Mouse (Mus musculus): ENCODE data around the gene Lefty1. TPM values are rescaled to one million over a fixed set of nuclear protein-coding genes. Genes with fewer than 3 reads are reported as not detected.
"Not testable (repeated sequence)": the region's sequence is repeated elsewhere in the genome, so short reads cannot be mapped to it uniquely, and the experiment has no call there.

Gene Lefty1
- total RNA-seq (2014; rRNA removed) (1.8 and 1.9 TPM in 2 replicates), polyA plus RNA-seq (2012; rRNA removed) (1.4 TPM in 2 replicates)

DNA sequence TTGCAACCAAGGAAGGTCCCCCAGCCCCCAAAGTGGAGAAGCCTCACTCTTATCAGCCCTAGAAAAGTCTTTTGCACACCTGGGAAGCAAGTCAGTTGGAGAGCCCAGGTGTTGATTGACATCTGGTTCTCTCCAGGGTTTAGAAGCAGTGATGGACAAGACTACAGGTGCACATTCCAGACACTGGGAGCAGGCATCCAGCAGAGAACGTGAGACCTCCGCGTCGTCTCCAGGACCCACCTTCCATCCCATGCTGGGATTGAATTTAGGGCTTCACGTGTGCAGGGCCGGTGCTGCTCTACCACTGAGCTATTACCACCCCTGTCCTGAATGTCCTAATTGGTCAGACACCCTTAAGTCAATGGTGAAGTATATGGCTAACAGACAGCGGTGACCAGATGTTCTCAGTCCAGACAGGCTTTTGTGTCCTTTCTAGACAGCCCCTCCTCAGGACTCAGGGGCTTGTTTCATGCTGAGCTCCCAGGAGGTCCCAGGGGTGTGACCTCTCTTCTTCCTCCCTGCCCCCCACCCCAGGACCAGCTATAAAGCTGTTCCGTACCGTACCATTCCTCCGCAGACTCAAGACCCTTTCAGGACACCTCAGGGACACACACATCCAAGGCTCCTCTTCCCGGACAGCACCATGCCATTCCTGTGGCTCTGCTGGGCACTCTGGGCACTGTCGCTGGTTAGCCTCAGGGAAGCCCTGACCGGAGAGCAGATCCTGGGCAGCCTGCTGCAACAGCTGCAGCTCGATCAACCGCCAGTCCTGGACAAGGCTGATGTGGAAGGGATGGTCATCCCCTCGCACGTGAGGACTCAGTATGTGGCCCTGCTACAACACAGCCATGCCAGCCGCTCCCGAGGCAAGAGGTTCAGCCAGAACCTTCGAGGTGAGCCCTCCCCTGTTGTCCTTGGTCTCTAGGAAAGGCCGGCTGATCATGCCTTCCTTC lies at the start of gene Lefty1:
Lefty1 (plus strand) TSS at position 556 of the 953 bp plus-strand sequence.
- 49% methylated on average over 21 of the region's 21 CpGs for WGBS
- H3K4me1 ChIP-seq (ENCODE audit: control insufficient read depth, insufficient read depth, low read length) = no peaks in the 10 kb centered on the region
- H3K79me2 ChIP-seq (ENCODE audit: control insufficient read depth, insufficient read depth, low read length) = no peaks in the 10 kb centered on the region
- H3K36me3 ChIP-seq (ENCODE audit: control insufficient read depth, insufficient read depth, low read length) = no peaks in the 10 kb centered on the region
- H3K27me3 ChIP-seq (ENCODE audit: control insufficient read depth, insufficient read depth, low read length) = no peaks in the 10 kb centered on the region
- H3K9ac ChIP-seq (ENCODE audit: low read depth, low read length) = no peak within 1 kb of the TSS
- TF ChIP-seq CTCF (IDR thresholded peaks at IDR 0.05; ENCODE audit: low read depth, low read length) = no peak
- no peak for DNase-seq (ENCODE audit: extremely low read depth, low read depth, low spot score)
- no peak within 1 kb of the TSS for H3K27ac ChIP-seq (replicated peaks; ENCODE audit: insufficient read depth, low read depth, low read length)
- no peak within 1 kb of the TSS for H3K4me3 ChIP-seq (ENCODE audit: insufficient read depth, low read depth, low read length)

DNA sequence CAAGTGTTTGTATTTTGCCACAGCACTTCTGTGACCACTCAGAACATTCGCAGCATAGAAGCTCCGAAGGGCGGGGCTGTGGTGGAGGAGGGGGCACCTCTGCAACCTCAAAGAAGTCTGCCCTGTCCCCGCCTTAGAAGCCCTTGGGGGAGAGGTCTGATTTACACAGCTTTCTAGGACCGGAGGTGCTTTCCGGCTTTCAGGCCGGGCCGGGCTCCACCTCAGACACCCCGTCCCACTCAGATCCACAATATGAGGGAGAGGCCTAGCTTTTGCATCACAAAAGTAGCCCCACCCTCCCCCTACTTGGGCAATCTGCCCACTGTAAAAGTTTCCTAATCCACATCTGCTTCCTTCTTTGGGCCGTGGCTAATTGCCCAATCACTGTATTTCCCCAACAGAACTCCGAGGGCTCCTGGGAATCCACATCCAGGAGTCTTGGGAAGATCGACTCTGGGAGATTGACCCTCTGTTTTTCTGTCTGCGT lies 46.2 kb upstream of the Lefty1 start:
- Histone ChIP-seq H3K27me3 (ENCODE audit: control insufficient read depth, insufficient read depth, low read length) (no peaks in the 10 kb centered on the region; the same call in 1 of the 2 replicates), H3K4me3 (ENCODE audit: insufficient read depth, low read depth, low read length) (no peak overlapping the region), H3K27ac (replicated peaks; ENCODE audit: insufficient read depth, low read depth, low read length) (no peak overlapping the region), H3K79me2 (ENCODE audit: control insufficient read depth, insufficient read depth, low read length) (no peaks in the 10 kb centered on the region), H3K36me3 (ENCODE audit: control insufficient read depth, insufficient read depth, low read length) (no peaks in the 10 kb centered on the region), H3K9ac (ENCODE audit: low read depth, low read length) (no peak overlapping the region), H3K4me1 (ENCODE audit: control insufficient read depth, insufficient read depth, low read length) (0 out of 2 replicates have a peak, but pooled peaks cover 2% of the 10 kb centered on the region)
- WGBS = 12% methylated on average over 13 of the region's 13 CpGs
- no peak for TF ChIP-seq POLR2A (IDR thresholded peaks at IDR 0.05; ENCODE audit: extremely low read depth, insufficient read depth, low read length)
- TF ChIP-seq CTCF (IDR thresholded peaks at IDR 0.05; ENCODE audit: low read depth, low read length) = no peak
- peak; percentile 18 for DNase-seq (ENCODE audit: extremely low read depth, low read depth, low spot score)

DNA sequence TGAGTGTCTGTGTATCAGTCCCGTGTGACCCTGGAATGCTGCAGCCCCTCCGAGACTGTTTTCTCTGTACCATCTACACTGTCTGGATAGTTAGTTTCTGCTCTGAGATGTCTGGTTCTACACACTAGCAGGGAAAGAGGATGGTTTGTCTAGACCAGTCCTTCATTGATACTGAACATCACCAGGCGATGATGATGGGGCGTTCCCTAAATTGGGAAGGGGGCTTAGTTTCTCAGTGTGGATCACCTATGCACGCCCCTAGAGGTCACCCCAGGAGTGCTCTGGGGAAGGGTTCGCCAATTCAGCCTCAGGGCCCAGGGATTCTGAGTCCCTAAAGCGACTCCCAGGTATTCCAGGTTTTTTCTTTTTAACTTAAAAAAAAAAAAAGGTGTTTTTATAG lies 45.6 kb upstream of the Lefty1 start:
- H3K79me2 ChIP-seq (ENCODE audit: control insufficient read depth, insufficient read depth, low read length) = no peaks in the 10 kb centered on the region
- peaks cover 1% of the 10 kb centered on the region for H3K27me3 ChIP-seq (ENCODE audit: control insufficient read depth, insufficient read depth, low read length)
- no peaks in the 10 kb centered on the region for H3K36me3 ChIP-seq (ENCODE audit: control insufficient read depth, insufficient read depth, low read length)
- no peak for DNase-seq (ENCODE audit: extremely low read depth, low read depth, low spot score)
- H3K4me1 ChIP-seq (ENCODE audit: control insufficient read depth, insufficient read depth, low read length) = 0 out of 2 replicates have a peak, but pooled peaks cover 2% of the 10 kb centered on the region
- H3K27ac ChIP-seq (replicated peaks; ENCODE audit: insufficient read depth, low read depth, low read length) = no peak overlapping the region
- no peak overlapping the region for H3K9ac ChIP-seq (ENCODE audit: low read depth, low read length)
- whole genome bisulfite sequencing = 64% methylated on average over 7 of the region's 7 CpGs
- TF ChIP-seq CTCF (IDR thresholded peaks at IDR 0.05; ENCODE audit: low read depth, low read length) = no peak
- TF ChIP-seq POLR2A (IDR thresholded peaks at IDR 0.05; ENCODE audit: extremely low read depth, insufficient read depth, low read length) = no peak
- H3K4me3 ChIP-seq (ENCODE audit: insufficient read depth, low read depth, low read length) = no peak overlapping the region

DNA sequence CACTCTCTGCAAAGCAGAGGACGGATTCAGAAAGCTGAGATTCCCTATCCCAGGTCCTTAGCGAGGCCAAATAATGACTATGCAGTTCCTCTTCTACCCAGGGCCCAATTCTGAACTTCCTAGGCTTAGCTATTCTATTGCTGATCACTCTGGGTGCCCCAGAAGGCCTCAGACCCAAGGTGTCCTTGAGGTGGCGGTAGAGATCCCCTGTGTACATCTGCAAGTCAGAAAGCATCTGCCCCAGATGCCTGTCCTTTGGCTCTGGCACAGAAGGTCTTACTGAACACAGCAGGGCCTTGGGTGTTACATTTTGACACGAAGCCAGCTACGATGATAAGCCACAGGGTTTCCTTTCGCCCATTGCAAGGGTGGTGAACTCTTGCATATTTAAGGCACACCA lies 45.0 kb upstream of the Lefty1 start:
- 69% methylated on average over 6 of the region's 6 CpGs for WGBS
- peaks cover 8% of the 10 kb centered on the region for H3K27me3 ChIP-seq (ENCODE audit: control insufficient read depth, insufficient read depth, low read length)
- no peak overlapping the region for H3K9ac ChIP-seq (ENCODE audit: low read depth, low read length)
- H3K4me3 ChIP-seq (ENCODE audit: insufficient read depth, low read depth, low read length) = no peak overlapping the region
- no peaks in the 10 kb centered on the region for H3K36me3 ChIP-seq (ENCODE audit: control insufficient read depth, insufficient read depth, low read length)
- no peaks in the 10 kb centered on the region for H3K79me2 ChIP-seq (ENCODE audit: control insufficient read depth, insufficient read depth, low read length)
- DNase-seq (ENCODE audit: extremely low read depth, low read depth, low spot score) = no peak
- 0 out of 2 replicates have a peak, but pooled peaks cover 2% of the 10 kb centered on the region for H3K4me1 ChIP-seq (ENCODE audit: control insufficient read depth, insufficient read depth, low read length)
- TF ChIP-seq POLR2A (IDR thresholded peaks at IDR 0.05; ENCODE audit: extremely low read depth, insufficient read depth, low read length) (no peak), CTCF (IDR thresholded peaks at IDR 0.05; ENCODE audit: low read depth, low read length) (0 out of 2 replicates have a peak, but pooled peaks have one; percentile 8)
- no peak overlapping the region for H3K27ac ChIP-seq (replicated peaks; ENCODE audit: insufficient read depth, low read depth, low read length)

DNA sequence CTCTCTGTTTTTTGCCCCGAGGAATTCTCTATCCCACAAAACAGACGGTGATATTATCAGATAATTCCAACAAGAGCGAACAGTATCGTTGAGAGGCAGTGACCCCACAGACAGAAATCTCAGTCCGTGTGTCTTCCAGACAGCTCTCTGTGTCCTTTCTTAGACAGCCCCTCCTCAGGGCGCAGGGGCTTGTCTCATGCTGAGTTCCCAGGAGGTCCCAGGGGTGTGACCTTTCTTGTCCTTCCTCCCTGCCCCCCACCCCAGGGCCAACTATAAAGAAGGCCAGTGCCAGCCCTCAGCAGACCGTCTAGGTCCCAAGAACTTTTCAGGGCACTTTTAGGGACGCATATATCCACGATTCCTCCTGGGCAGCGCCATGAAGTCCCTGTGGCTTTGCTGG lies 42.0 kb upstream of the Lefty1 start, which contains the start of gene Lefty2:
Lefty2 (plus strand) TSS at position 301 of the 400 bp plus-strand sequence.
- H3K4me3 ChIP-seq (ENCODE audit: insufficient read depth, low read depth, low read length) = no peak within 1 kb of the TSS
- no peaks in the 10 kb centered on the region for H3K79me2 ChIP-seq (ENCODE audit: control insufficient read depth, insufficient read depth, low read length)
- H3K36me3 ChIP-seq (ENCODE audit: control insufficient read depth, insufficient read depth, low read length) = no peaks in the 10 kb centered on the region
- WGBS = 65% methylated on average over 10 of the region's 10 CpGs
- H3K4me1 ChIP-seq (ENCODE audit: control insufficient read depth, insufficient read depth, low read length) = 0 out of 2 replicates have a peak, but pooled peaks cover 2% of the 10 kb centered on the region
- peaks cover 12% of the 10 kb centered on the region for H3K27me3 ChIP-seq (ENCODE audit: control insufficient read depth, insufficient read depth, low read length)
- TF ChIP-seq POLR2A (IDR thresholded peaks at IDR 0.05; ENCODE audit: extremely low read depth, insufficient read depth, low read length) = no peak
- no peak for TF ChIP-seq CTCF (IDR thresholded peaks at IDR 0.05; ENCODE audit: low read depth, low read length)
- H3K27ac ChIP-seq (replicated peaks; ENCODE audit: insufficient read depth, low read depth, low read length) = no peak within 1 kb of the TSS
- no peak within 1 kb of the TSS for H3K9ac ChIP-seq (ENCODE audit: low read depth, low read length)
- no peak for DNase-seq (ENCODE audit: extremely low read depth, low read depth, low spot score)

DNA sequence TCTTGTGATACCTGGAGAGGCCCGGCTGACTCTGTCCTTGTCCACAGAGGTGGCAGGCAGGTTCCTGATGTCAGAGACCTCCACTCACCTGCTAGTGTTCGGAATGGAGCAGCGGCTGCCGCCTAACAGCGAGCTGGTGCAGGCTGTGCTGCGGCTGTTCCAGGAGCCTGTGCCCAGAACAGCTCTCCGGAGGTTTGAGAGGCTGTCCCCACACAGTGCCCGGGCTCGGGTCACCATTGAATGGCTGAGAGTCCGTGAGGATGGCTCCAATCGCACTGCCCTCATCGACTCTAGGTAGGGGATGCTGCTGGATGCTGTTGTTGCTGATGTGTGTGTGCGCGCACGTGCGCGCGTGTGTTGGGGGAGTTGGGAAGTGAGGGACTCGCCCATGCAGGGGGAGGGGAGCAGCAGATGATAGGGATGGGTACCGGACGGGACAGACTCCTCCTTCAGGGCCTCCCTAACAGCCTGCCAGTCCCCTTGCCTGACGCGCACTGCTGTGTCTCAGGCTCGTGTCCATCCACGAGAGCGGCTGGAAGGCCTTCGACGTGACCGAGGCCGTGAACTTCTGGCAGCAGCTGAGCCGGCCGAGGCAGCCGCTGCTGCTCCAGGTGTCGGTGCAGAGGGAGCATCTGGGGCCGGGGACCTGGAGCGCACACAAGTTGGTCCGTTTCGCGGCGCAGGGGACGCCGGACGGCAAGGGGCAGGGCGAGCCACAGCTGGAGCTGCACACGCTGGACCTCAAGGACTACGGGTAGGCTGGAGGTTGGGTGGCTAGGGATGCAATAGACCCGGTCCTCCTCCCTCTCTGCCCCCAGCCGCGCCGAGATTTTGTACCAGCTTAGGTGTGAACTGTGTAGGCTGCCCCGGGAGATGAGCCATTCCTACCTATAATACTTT lies 40.5 kb upstream of the Lefty1 start:
- H3K36me3 ChIP-seq (ENCODE audit: control insufficient read depth, insufficient read depth, low read length); H3K4me1 ChIP-seq (ENCODE audit: control insufficient read depth, insufficient read depth, low read length); DNase-seq (ENCODE audit: extremely low read depth, low read depth, low spot score); H3K9ac ChIP-seq (ENCODE audit: low read depth, low read length); H3K27ac ChIP-seq (replicated peaks; ENCODE audit: insufficient read depth, low read depth, low read length); H3K79me2 ChIP-seq (ENCODE audit: control insufficient read depth, insufficient read depth, low read length); H3K4me3 ChIP-seq (ENCODE audit: insufficient read depth, low read depth, low read length): not testable (repeated sequence)
- 12% methylated on average over 50 of the region's 51 CpGs for WGBS
- peaks cover 12% of the 10 kb centered on the region for H3K27me3 ChIP-seq (ENCODE audit: control insufficient read depth, insufficient read depth, low read length)
